Mouse (Mus musculus): Measurements from ENCODE around the gene Aco1. TPM values are rescaled to one million over a fixed set of nuclear protein-coding genes. Genes with fewer than 3 reads are reported as not detected.

The Aco1 gene
- polyA plus RNA-seq, 1 experiment from 2014 or later: 46.8 TPM

GRCm38 (mm10) chr4:40144543-40144942 lies 1.7 kb downstream of the Aco1 start:
- no peak for ATAC-seq (ENCODE audit: low FRiP score, low read depth)
- Histone ChIP-seq H3K4me2 (peak overlapping the region; percentile 60), H3K27ac (replicated peaks) (no peak overlapping the region), H3K4me1 (replicated peaks) (peaks cover 26% of the 10 kb centered on the region), H3K36me3 (no peaks in the 10 kb centered on the region), H3K4me3 (peak overlapping the region; percentile 66), H3K9me3 (no peaks in the 10 kb centered on the region), H3K27me3 (no peaks in the 10 kb centered on the region), H3K9ac (0 out of 2 replicates have a peak overlapping the region, but pooled peaks have one; percentile 65)
- 10% methylated on average over 1 of the region's 1 CpGs for WGBS

DNA sequence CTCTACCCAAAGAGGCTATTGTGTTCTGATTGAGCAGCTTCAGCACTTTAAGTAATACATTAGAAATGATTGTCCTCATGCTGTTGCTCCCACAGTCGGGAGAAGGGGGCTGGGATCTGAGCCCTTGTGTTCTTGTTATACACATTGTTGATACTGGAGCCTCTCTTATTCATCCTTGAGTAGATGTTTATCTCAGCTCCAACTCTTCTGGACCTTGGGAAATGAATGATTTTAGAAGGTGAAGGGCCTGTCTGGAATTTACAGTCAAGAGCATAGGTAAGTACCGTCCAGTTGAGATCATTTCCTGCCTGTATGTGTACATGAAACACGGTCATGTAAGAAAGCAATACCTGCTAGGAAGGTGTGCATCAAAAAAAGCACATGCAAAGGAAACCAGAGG lies 2.1 kb downstream of the Aco1 start:
- peaks cover 26% of the 10 kb centered on the region for H3K4me1 ChIP-seq (replicated peaks)
- H3K9me3 ChIP-seq: no peaks in the 10 kb centered on the region
- peak overlapping the region; percentile 60 for H3K4me2 ChIP-seq
- H3K36me3 ChIP-seq: no peaks in the 10 kb centered on the region
- no peak for ATAC-seq (ENCODE audit: low FRiP score, low read depth)
- H3K9ac ChIP-seq: no peak overlapping the region
- WGBS: 66% methylated on average over 3 of the region's 3 CpGs
- H3K27me3 ChIP-seq: no peaks in the 10 kb centered on the region
- no peak overlapping the region for H3K27ac ChIP-seq (replicated peaks)
- H3K4me3 ChIP-seq: no peak overlapping the region; the same call in 1 of the 2 replicates

- no peak overlapping the region for H3K27ac ChIP-seq (replicated peaks)
- no peaks in the 10 kb centered on the region for H3K36me3 ChIP-seq
- H3K9ac ChIP-seq: no peak overlapping the region
- 95% methylated on average over 5 of the region's 5 CpGs for WGBS
- H3K4me1 ChIP-seq (replicated peaks): peaks cover 18% of the 10 kb centered on the region
- no peaks in the 10 kb centered on the region for H3K27me3 ChIP-seq
- H3K4me2 ChIP-seq: no peak overlapping the region
- no peaks in the 10 kb centered on the region for H3K9me3 ChIP-seq
- no peak for ATAC-seq (ENCODE audit: low FRiP score, low read depth)
- no peak overlapping the region for H3K4me3 ChIP-seq
Observed at GRCm38 (mm10) chr4:40148281-40148680, 5.4 kb downstream of the Aco1 start.

GRCm38 (mm10) chr4:40150046-40150445 lies 7.2 kb downstream of the Aco1 start:
- no peaks in the 10 kb centered on the region for H3K36me3 ChIP-seq
- H3K27ac ChIP-seq (replicated peaks): no peak overlapping the region
- H3K27me3 ChIP-seq: no peaks in the 10 kb centered on the region
- H3K9ac ChIP-seq: no peak overlapping the region
- no peak for ATAC-seq (ENCODE audit: low FRiP score, low read depth)
- peaks cover 7% of the 10 kb centered on the region for H3K4me1 ChIP-seq (replicated peaks)
- no peak overlapping the region for H3K4me2 ChIP-seq
- 90% methylated on average over 7 of the region's 7 CpGs for WGBS
- H3K4me3 ChIP-seq: no peak overlapping the region
- no peaks in the 10 kb centered on the region for H3K9me3 ChIP-seq

DNA sequence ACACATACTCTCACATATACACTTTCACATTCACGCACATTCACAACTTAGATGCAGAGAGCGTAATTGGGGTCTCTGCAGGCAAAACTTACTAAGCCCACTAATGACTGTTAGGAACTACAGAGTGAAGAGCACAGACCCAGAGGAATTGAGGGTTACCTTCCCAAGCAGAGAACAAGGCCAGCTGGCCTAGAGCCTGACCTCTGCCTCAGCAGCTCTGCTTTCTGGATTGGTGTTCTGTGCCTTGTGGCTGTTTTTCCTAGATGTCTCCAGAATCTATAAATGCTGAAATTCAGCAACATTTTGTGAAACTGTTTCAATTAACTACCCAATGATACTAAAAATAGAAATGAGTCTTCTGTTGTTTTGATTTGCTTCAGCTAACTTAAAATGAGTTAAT lies 9.9 kb downstream of the Aco1 start:
- WGBS: 94% methylated on average over 2 of the region's 2 CpGs
- no peaks in the 10 kb centered on the region for H3K27me3 ChIP-seq
- no peak for ATAC-seq (ENCODE audit: low FRiP score, low read depth)
- no peak overlapping the region for H3K4me2 ChIP-seq
- no peaks in the 10 kb centered on the region for H3K4me1 ChIP-seq (replicated peaks)
- no peak overlapping the region for H3K27ac ChIP-seq (replicated peaks)
- H3K36me3 ChIP-seq: no peaks in the 10 kb centered on the region
- no peaks in the 10 kb centered on the region for H3K9me3 ChIP-seq
- no peak overlapping the region for H3K4me3 ChIP-seq
- no peak overlapping the region for H3K9ac ChIP-seq

GRCm38 (mm10) chr4:40153500-40153899 lies 10.6 kb downstream of the Aco1 start:
- H3K9ac ChIP-seq: no peak overlapping the region
- WGBS: 98% methylated on average over 4 of the region's 4 CpGs
- H3K9me3 ChIP-seq: no peaks in the 10 kb centered on the region
- H3K4me2 ChIP-seq: no peak overlapping the region
- no peaks in the 10 kb centered on the region for H3K36me3 ChIP-seq
- H3K4me1 ChIP-seq (replicated peaks): no peaks in the 10 kb centered on the region
- no peak for ATAC-seq (ENCODE audit: low FRiP score, low read depth)
- no peak overlapping the region for H3K4me3 ChIP-seq
- no peaks in the 10 kb centered on the region for H3K27me3 ChIP-seq
- no peak overlapping the region for H3K27ac ChIP-seq (replicated peaks)

DNA sequence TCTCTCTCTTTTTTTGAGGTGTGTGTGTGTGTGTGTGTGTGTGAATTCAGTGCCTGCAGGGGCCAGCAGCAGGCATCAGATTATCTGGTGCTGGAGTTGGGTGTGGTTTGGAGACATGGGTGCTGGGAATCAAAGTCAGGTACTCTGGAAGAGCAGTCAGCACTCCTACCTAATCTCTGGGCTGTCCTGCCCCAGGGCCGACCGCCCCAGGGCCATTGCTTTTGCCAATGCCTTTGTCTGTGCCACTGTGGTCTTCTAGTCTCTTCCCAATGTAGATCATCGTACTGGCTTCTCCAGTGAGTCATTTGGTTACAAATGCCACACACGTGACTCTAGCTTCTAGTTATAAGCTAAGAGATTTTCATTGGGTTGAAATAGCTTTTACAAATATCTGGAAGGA lies 11.9 kb downstream of the Aco1 start:
- Histone ChIP-seq H3K4me2 (no peak overlapping the region), H3K9ac (no peak overlapping the region), H3K27me3 (no peaks in the 10 kb centered on the region), H3K27ac (replicated peaks) (no peak overlapping the region), H3K4me1 (replicated peaks) (no peaks in the 10 kb centered on the region), H3K36me3 (no peaks in the 10 kb centered on the region), H3K9me3 (no peaks in the 10 kb centered on the region), H3K4me3 (no peak overlapping the region)
- WGBS: 91% methylated on average over 4 of the region's 4 CpGs
- ATAC-seq (ENCODE audit: low FRiP score, low read depth): no peak

DNA sequence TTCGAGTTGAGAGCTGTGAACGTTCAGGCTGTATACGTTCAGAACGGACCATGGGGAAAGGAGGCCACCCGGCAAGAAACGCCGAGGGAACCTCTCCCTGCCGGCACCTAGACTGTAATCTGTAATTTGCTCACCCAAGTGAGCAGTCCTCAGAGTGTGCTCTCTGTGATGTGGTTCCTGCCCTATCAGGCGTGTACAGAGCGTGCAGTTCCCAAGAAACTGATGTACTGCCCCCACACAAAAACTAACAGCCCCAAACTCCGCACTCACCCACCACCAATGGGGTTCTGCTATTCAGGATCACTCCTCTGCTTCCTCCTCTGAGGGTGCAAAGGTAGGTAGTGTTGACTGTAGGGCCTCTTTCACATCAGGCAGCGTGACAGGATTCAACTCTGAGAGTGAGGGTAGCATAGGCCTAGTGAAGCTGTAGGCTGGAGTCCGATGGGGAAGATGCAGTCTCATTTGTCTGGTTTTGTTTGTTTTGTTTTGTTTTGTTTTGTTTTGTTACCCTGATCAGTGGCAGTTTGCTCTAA lies 12.7 kb downstream of the Aco1 start:
- Histone ChIP-seq H3K4me1 (replicated peaks) (no peaks in the 10 kb centered on the region), H3K27me3 (no peaks in the 10 kb centered on the region), H3K9ac (no peak overlapping the region), H3K9me3 (no peaks in the 10 kb centered on the region), H3K27ac (replicated peaks) (no peak overlapping the region), H3K4me3 (no peak overlapping the region), H3K4me2 (no peak overlapping the region), H3K36me3 (no peaks in the 10 kb centered on the region)
- no peak for ATAC-seq (ENCODE audit: low FRiP score, low read depth)
- 85% methylated on average over 13 of the region's 13 CpGs for WGBS

DNA sequence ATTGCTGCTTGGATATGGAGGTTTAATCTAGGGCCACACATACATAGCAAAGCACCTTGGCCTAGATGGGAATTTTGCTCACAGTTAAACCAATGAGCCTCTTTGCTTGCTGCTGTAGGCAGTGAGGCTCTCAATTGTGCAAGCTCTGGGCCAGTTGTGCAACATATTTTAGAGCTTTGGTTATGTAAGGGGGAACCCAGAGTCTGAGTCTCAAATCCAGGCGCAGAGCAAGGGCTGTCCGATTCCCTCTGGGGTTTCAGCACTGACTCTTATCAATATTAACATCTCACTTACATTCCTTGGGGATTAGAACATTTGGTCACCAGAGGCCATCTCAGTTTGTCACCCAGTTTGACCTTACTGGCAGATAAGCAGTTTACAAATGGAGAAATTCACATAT lies 13.3 kb downstream of the Aco1 start:
- H3K9ac ChIP-seq: no peak overlapping the region
- no peaks in the 10 kb centered on the region for H3K27me3 ChIP-seq
- ATAC-seq (ENCODE audit: low FRiP score, low read depth): no peak
- H3K9me3 ChIP-seq: no peaks in the 10 kb centered on the region
- H3K4me3 ChIP-seq: no peak overlapping the region
- H3K36me3 ChIP-seq: no peaks in the 10 kb centered on the region
- no peak overlapping the region for H3K4me2 ChIP-seq
- WGBS: 92% methylated on average over 2 of the region's 2 CpGs
- H3K27ac ChIP-seq (replicated peaks): no peak overlapping the region
- H3K4me1 ChIP-seq (replicated peaks): no peaks in the 10 kb centered on the region

- no peaks in the 10 kb centered on the region for H3K9me3 ChIP-seq
- H3K9ac ChIP-seq: no peak overlapping the region
- H3K27ac ChIP-seq (replicated peaks): no peak overlapping the region
- no peak overlapping the region for H3K4me2 ChIP-seq
- 89% methylated on average over 18 of the region's 18 CpGs for WGBS
- no peak overlapping the region for H3K4me3 ChIP-seq
- ATAC-seq (ENCODE audit: low FRiP score, low read depth): no peak
- H3K36me3 ChIP-seq: no peaks in the 10 kb centered on the region
- H3K4me1 ChIP-seq (replicated peaks): no peaks in the 10 kb centered on the region
- no peaks in the 10 kb centered on the region for H3K27me3 ChIP-seq
Observed at GRCm38 (mm10) chr4:40156582-40157499, 14.0 kb downstream of the Aco1 start.

GRCm38 (mm10) chr4:40157500-40158223 lies 14.8 kb downstream of the Aco1 start:
- ATAC-seq (ENCODE audit: low FRiP score, low read depth): no peak
- H3K9me3 ChIP-seq: no peaks in the 10 kb centered on the region
- no peak overlapping the region for H3K9ac ChIP-seq

DNA sequence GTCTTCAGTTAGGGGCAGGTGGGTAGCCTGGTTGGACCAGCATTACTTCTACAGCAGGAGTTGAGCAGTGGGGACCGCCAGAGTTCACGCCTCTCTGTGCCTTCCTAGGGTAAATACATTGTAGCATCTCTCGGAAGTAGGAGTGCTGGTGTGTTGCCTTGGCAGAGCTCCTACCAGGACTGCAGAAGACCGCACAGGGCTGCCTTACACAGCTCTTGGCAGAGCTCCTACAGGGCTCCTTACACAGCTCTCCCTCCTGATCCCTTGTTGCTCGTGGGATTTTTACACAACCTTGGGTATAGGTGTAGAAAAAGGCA lies 15.3 kb downstream of the Aco1 start:
- H3K36me3 ChIP-seq: no peaks in the 10 kb centered on the region
- no peak overlapping the region for H3K4me2 ChIP-seq
- ATAC-seq (ENCODE audit: low FRiP score, low read depth): no peak
- H3K4me1 ChIP-seq (replicated peaks): no peaks in the 10 kb centered on the region
- H3K4me3 ChIP-seq: no peak overlapping the region
- no peaks in the 10 kb centered on the region for H3K27me3 ChIP-seq
- no peak overlapping the region for H3K27ac ChIP-seq (replicated peaks)
- H3K9me3 ChIP-seq: no peaks in the 10 kb centered on the region
- H3K9ac ChIP-seq: no peak overlapping the region
- WGBS: 81% methylated on average over 5 of the region's 5 CpGs

More at GRCm38 (mm10) chr4:40157500-40158223, 14.8 kb downstream of the Aco1 start:
- H3K4me1 ChIP-seq (replicated peaks): no peaks in the 10 kb centered on the region
- no peak overlapping the region for H3K4me3 ChIP-seq
- 85% methylated on average over 5 of the region's 5 CpGs for WGBS
- no peaks in the 10 kb centered on the region for H3K36me3 ChIP-seq
- H3K27ac ChIP-seq (replicated peaks): no peak overlapping the region
- no peak overlapping the region for H3K4me2 ChIP-seq
- no peaks in the 10 kb centered on the region for H3K27me3 ChIP-seq
